Mouse (Mus musculus) right cerebral cortex, adult 2 months (tissue): Measurements from ENCODE around the gene Foxd1.

Experiments used
- DNase-seq, 2 experiments: peaks; one replicate each; pipeline ENCODE4 v3.0.0; 2021 to 2022; ENCODE audit warnings: low spot score in 2 of 2

Foxd1 gene

DNA sequence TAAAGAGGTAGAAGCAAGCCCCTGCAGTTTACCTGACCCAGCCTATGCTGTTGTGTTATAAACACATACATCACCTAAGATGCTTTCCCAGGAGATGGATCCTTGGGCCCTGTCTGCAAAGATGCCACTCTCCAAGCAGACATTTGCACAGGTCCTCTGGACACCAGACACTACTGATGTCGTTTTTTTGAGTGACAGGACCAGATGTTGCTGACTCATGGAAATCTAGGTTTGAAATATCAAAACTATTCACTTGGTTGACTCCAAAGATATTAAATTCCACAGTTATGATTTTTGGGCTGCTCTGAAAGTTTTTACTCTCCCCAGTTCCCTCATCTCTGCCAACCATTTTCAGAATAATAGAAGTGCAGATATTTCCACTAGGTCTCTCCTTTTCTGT, 35.0 kb downstream of the Foxd1 start:
- DNase-seq, result no peak

DNA sequence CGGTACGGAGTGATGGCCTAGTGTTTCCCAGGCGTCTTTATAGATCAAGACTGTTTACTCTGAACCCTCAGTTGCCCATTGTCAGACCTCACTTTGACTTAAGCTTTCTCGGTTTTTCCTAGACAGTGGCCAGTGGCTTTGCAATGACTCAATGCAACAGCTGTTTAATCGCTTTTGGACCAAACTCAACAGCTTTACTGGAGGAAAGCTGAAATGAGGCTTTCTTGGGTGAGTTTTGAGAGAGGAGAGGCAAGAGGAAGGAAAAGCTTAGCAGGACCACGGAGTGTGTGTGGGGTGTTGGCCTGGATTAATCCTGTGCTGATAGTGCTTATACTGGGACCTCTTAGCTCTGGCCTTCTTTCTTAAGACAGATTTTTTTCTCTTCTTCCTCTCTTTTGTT, 36.3 kb downstream of the Foxd1 start:
- DNase-seq, result no peak

DNA sequence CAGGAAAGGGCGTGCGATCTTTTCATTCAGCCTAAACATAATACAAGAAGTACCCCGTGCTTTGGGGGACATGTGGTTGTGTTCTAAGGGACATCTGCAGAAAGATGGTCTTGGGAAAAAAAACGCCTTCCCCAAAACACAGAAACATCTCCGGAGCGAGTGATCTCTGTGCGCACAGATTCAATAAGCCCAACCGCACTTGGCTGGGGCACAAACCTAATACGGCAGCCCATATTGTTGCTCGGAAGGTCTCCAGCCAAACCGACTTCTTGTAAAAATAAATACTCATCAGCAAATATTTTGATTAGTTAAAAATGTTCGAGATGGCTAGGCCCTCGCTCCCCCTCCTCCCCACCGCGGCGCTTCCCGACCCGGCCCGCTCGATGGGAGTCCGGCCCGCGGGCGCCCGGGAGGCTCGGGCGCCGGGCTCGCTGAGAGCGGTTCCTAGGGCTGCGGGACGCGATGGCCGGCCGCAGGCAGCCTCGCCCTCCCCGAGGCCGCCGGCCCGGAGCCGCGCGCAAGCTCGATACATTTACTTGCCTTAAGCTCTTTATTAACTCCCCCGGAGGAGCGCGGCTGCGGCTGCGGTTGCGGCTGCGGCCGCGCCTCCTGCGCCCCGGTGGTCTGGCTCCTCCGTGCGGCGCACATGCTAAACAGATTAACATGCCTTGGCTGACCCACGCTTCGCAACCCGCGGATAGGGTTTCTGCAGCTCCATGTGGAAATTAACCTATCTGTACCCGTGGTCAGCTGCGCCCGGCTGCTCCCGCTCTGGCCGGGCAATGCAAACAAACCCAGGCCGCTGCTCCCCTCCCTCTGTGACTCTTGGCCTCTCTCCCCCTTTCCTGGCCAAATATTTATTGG, 37.0 kb downstream of the Foxd1 start:
- peak in 1 of 2 experiments; percentile 14 for DNase-seq

- DNase-seq, result no peak
Observed at GRCm38 (mm10) chr13:98391635-98391990, 37.6 kb downstream of the Foxd1 start.

DNA sequence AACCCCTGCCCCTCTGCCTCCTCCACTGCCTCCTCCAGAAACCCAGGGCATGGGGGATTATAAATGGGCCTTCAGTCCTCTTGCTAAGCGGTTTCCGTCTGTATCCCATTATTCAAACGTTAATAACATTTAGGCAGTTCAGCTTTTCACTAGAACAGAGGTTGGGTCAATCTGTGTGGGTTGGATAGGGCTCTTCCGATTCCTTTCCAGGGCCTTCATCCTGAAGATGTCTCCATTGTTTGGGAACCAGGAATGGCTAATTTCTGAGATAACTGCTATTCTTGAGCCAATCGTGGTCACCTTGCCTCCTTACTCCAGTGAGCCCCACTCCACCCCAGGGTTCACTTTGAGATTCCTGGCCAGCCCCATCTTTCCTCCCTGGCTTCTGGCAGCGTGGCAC, 38.0 kb downstream of the Foxd1 start:
- DNase-seq, result no peak

GRCm38 (mm10) chr13:98393356-98394070, 39.5 kb downstream of the Foxd1 start:
- peak in 1 of 2 experiments; percentile 7 for DNase-seq
